Mouse (Mus musculus) urinary bladder, postnatal 25 days (tissue): ENCODE measurements at regions not wholly inside any gene's neighbourhood (a gene's known extent, or its start where the extent isn't known, plus 50 kb on each side); places are given as distances from the start of the nearest gene placed in this dataset.

Experiments used
- DNase-seq: peaks from one replicate; pipeline ENCODE4 v3.0.0; 2022; ENCODE audit warnings: low spot score

GRCm38 (mm10) chr19:14035371-14035770 is 122.0 kb downstream of the Olfr1505 start:
- DNase-seq: no peak

GRCm38 (mm10) chr19:14035785-14036184 is 122.5 kb downstream of the Olfr1505 start:
- DNase-seq: no peak

GRCm38 (mm10) chr19:14036750-14037149 is 123.4 kb downstream of the Olfr1505 start:
- no peak for DNase-seq

- DNase-seq: no peak
Measured at GRCm38 (mm10) chr19:14042753-14043152, 129.4 kb downstream of the Olfr1505 start.

GRCm38 (mm10) chr19:14045456-14045855 is 132.1 kb downstream of the Olfr1505 start:
- DNase-seq: no peak

GRCm38 (mm10) chr19:14052052-14052451 is 138.7 kb downstream of the Olfr1505 start:
- no peak for DNase-seq

- peak; percentile 25 for DNase-seq
Measured at GRCm38 (mm10) chr19:14080538-14080937, 167.2 kb downstream of the Olfr1505 start.

GRCm38 (mm10) chr19:14084726-14085125 is 171.4 kb downstream of the Olfr1505 start:
- DNase-seq: no peak

GRCm38 (mm10) chr19:14090106-14090505 is 176.8 kb downstream of the Olfr1505 start:
- DNase-seq: no peak

GRCm38 (mm10) chr19:14094191-14094590 is 180.9 kb downstream of the Olfr1505 start:
- DNase-seq: no peak

GRCm38 (mm10) chr19:14096187-14096586 is 182.9 kb downstream of the Olfr1505 start:
- DNase-seq: no peak

GRCm38 (mm10) chr19:14109091-14109490 is 195.8 kb downstream of the Olfr1505 start:
- no peak for DNase-seq

- no peak for DNase-seq
Measured at GRCm38 (mm10) chr19:14123348-14124113, 210.2 kb downstream of the Olfr1505 start.

- DNase-seq: no peak
Measured at GRCm38 (mm10) chr19:14124250-14124827, 211.0 kb downstream of the Olfr1505 start.

- no peak for DNase-seq
Measured at GRCm38 (mm10) chr19:14124986-14125385, 211.7 kb downstream of the Olfr1505 start.

GRCm38 (mm10) chr19:14128397-14129209 is 215.3 kb downstream of the Olfr1505 start:
- DNase-seq: no peak

- no peak for DNase-seq
Measured at GRCm38 (mm10) chr19:14161217-14161616, 247.9 kb downstream of the Olfr1505 start.

GRCm38 (mm10) chr19:14162773-14163172 is 249.4 kb downstream of the Olfr1505 start:
- DNase-seq: no peak

GRCm38 (mm10) chr19:14165775-14166174 is 252.4 kb downstream of the Olfr1505 start:
- DNase-seq: no peak

- no peak for DNase-seq
Measured at GRCm38 (mm10) chr19:14180244-14180643, 266.9 kb downstream of the Olfr1505 start.

- no peak for DNase-seq
Measured at GRCm38 (mm10) chr19:14180956-14181355, 267.6 kb downstream of the Olfr1505 start.

GRCm38 (mm10) chr19:14181661-14182415 is 268.5 kb downstream of the Olfr1505 start:
- DNase-seq: no peak
